Mouse (Mus musculus): ENCODE measurements around the gene Brd3.

Gene Brd3

DNA sequence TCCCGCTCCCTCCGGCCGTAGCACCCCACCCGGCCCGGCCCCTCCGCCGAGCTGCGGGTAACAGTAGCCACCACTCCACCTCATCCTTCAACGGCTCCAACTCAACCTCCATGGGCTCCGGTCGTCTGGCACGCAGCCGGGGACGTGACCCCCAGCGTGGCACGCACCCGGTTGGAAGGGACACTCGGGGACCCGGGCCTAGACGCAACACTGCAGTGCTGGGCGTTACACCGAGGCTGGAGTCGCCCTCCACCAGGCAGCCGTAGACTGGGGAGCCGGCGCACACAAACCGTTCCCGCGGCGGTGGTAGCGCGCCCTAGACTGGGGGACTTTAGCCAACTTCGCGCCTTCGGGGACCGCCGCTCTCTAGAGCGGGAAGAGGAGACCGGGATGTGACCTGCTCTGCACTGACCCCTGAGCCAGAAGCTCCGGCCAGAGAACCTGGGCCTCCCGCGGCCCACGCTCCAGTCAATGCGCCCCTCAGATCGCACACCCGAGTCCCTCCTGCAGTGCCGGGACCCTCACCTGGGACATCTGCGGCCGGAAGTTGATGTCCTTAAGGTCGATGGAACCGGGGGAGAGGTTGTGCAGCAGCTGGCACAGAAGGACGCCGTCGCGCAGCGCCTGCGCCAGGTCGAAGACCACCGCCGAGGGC is 81.6 kb downstream of the Brd3 start:
- DNase-seq (ENCODE audit: low spot score): peak; percentile 71

DNA sequence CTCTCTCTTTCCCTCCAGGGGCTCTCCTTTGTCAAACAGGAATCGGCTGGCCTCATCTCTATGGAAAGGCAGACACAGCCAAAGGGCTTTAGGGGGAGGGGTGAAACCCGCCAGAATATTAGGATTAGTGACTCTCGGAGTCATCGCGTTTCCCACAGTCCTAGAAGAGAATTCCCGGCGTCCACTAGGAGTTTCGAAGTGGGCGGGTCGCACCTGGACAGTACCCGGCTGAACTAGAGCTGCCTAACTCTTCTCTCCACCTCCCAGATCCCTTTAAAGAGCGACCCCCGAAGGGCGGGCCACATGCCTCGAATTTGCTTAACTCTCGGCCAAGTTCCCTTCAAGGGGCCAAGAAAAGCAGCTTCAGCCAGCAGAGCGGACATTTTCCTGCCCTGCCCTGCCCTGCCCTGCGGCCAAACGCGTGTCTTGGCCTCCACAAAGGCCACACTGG is 82.3 kb downstream of the Brd3 start:
- no peak for DNase-seq (ENCODE audit: low spot score)

DNA sequence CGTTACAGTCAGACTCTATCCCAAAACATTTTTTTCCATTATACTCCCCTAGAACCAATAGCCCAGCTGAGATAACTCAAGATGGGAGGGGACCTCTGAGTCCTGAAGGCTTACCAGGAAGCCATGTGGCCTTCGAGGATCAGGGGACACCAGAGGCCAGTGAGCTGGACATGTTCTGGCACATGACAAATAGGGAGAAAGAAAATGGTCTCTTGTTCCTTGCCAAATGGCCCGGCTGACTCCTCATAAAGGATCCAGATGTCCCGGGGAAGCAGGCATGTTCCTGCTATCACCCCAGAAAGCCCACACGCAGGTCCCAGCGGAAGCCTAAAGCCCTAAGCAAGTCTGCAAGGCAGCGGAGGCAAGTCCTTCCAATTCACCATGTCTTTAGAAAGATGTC is 83.9 kb downstream of the Brd3 start:
- no peak for DNase-seq (ENCODE audit: low spot score)

DNA sequence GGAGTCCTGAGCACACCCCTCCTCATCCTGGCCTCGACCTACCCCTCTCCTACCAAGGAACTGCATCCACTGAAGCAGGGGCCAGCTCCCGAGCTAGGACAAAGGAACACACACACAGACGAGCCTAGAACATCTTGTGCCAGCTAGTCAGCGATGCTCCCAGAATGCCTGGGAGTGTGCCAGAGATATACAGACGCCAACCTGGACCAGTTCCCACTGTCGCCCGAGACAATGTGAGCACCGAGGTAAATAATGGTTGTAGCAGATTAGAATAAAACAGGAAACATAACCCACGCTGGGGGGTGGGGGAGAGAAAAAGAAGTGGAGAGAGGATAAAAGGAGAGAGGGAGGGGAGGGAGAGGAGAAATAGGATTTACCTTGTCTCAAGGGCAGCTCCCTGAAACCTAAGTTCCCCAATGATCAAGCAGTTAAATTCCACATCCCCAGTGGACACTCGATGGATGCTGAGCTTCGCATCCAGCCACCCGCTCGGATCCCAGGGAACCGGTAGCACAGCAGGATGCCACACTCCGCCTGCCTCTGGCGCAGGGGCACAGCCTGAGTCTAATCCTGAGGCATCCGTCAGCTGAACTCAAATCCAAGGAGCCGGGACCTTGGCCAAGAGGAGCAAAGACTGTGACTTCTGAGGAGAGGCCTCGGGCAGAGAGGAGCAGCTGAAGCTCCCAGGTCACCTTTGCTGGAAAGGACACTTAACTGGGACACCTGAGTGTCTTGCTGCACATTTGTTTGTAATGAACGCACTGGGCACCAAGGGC is 86.0 kb downstream of the Brd3 start:
- DNase-seq (ENCODE audit: low spot score): peak; percentile 79

DNA sequence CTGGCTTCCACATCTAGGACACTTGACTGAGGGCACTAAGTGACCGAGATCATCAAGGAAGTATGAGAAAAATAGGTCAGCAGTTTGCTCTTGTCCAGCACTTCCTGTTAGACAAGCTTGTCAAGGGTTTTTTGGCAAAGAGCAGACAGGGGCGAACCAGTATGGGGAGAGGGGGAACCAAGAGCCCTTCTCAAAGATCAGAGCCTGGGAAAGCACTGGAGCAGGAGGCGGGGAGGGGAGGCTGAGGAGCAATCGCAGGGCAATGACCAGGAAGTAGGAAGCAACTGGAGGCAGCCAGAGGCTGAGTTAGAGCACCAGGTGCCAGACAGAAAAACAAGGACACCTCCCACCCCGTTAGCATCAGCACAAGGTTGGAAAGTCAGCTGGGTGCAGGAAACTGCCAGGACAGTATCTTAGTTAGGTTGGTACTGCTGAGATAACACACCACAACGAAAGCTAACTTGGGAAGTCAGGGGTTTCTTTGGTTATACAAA is 88.8 kb downstream of the Brd3 start:
- DNase-seq (ENCODE audit: low spot score): no peak

DNA sequence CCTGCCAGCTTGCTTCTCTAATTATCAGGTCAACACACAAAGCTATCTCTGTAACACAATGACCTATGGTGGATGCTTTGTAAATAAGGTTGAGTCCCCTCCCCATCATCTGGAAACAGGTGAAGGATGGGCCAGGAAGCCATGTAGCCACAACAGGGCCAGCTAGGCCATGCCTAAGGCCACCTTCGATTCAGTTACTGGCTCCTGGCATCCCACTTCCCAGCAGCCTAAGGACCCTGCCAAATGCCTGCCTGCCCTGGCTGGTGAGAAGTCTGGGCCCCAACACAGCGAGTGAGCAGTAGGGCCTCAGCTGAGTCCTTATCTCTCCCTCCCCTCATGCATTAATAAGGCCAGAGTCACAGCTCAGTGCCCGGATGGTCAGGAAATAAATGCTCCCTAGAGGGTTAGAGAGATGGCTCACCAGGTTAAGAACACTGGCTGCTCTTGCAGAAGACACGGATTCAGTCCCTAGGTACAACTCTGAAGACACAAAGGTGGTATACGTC is 89.8 kb downstream of the Brd3 start:
- no peak for DNase-seq (ENCODE audit: low spot score)

DNA sequence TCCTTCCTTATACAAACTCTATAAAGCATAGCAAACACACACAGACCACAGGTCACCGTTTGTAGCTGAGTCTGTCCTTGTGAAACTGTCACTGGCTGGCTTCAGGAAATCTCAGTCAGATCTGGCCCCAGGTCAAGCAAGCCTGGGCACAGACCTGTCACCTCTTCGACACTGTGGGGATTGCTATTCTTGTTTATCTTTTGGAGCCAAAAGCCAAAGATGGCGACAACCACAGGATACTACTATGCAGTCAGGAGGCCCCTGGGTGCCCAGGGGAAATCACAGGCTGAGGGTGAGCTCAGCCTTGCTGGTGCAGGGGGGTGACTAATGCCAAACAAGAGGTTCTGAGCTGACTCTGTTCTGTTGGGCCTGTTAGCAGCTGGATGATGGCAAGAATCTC is 91.0 kb downstream of the Brd3 start:
- DNase-seq (ENCODE audit: low spot score): no peak

DNA sequence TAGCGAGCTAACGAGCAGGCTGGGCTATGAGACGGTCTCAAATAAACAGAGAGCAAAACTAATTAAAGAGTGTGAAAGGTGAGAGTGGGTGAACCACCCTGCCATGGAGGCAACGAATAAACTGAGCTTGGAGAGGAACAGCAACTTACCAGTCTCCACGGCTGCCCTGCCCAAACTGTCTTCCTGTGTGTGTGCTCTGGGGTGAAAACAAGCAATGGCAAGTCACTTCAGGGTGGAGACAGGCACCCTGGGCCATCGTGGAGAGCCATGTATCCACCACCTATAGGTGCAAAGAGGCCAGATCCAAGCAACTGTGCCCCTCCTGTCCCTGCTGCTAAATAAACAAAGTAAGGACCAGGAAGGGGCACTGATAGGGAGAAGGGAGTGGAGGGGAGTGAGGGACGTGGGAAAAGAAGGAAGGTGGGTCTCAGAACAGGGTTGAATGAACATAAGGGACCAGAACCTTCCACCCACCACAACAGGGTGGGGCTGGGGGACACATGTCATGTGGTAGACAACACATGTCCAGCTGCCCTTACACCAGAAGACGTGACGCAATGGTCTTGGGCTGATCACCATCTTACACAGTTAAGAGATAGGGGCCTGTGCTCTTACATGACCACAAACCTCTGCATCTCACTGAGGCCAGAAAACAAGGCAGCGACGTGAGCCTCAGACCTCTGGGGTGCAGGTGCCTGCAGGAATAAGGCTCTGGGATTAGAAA is 92.2 kb downstream of the Brd3 start:
- no peak for DNase-seq (ENCODE audit: low spot score)

DNA sequence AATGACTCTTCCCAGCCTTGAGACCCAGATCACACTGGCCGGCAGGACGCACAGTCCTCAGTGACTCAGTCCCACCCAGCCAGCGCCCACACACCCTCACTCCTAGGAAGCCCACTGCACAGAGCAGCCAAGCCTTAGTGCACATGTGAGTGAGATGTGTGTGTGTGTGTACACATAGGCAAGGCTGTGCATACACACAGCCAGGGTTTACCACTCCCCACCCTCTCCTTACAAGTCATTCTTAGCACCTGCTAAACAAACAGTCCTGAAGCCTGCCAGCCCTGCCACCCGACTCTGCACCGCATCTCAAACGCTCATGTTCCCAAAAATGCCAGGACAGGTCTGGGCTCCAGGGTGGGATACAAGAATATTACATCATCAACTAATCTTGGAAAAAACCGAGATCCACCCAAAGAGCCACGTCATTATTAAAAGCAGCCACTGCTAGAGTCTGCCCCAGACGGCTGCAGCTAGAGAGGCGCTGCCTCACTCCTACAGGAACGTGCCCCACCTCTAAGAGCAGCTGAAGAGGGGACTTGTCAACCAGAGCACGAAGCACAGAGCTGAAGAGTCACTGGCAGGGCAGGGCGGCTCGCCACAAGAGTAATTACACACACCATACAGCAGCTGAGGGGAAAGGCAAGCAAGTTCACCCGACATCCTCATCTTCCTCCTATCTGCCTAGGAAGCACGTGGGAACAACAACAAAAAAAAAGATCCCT is 93.4 kb downstream of the Brd3 start:
- DNase-seq (ENCODE audit: low spot score): no peak

DNA sequence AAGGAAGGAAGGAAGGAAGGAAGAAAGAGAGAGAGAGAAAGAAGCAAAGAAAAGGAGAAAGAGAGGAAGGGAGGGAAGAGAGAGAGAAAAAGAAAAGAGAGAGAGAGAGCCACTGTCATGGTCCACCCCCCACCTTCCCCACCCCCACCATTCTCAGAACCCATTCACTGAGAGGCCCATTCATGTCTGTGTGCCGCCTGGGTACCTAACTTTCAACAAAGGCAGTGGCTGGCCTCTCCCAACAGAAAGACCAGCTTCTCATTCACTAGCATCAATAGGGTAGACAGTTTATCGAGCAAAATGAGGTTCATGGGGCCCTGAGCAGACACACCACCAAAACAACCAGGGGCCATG is 93.9 kb downstream of the Brd3 start:
- no peak for DNase-seq (ENCODE audit: low spot score)

DNA sequence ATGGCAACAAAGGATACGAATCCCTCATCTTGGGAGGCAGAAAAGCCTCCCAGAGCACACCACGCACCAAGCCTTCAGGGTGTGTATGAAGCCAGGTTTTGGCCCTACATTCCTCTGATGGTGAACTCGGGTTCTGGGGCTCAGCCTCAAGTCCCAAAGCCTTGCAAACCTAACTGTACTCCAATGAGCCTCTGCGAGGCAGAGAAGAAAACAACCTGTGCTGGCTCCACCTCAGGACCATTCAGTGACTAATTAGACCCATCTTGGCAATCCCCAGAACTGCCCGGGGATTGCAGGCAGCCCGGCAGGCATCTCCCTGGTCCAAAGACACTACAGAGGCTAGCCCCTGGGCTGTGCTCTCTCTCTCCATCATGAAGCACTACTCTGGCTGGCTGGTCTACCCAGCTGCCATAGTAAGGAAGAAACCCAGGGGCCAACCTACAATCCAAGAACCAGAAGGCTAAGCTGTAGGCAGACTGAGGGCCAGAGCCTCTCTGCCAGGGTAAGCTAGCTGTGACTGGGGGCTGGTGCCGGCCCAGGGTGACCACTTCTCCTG is 95.1 kb downstream of the Brd3 start:
- no peak for DNase-seq (ENCODE audit: low spot score)

DNA sequence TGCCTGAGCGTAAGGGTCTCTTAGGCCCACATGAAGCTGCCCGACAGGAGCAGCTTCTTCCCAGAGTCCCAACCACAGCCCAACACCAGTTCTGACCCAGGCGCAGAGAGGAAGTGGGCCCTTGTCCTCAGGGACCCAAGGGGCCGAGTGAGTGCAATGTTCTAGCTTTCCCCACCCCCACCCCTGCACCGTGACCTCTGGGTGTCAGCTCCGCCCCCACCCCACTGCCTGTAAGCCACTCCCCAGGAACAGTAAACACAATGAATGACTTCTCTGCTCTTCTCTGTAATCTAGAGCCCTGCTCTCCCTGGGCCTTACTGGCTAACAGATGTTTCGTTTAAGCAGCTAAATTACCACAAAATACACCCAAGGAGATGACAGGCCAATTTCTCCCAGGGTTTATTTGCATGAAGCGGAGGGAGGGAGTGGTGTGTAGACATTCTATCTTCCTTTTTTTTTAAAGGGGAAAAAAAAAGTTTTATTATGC is 95.7 kb downstream of the Brd3 start:
- DNase-seq (ENCODE audit: low spot score): no peak

DNA sequence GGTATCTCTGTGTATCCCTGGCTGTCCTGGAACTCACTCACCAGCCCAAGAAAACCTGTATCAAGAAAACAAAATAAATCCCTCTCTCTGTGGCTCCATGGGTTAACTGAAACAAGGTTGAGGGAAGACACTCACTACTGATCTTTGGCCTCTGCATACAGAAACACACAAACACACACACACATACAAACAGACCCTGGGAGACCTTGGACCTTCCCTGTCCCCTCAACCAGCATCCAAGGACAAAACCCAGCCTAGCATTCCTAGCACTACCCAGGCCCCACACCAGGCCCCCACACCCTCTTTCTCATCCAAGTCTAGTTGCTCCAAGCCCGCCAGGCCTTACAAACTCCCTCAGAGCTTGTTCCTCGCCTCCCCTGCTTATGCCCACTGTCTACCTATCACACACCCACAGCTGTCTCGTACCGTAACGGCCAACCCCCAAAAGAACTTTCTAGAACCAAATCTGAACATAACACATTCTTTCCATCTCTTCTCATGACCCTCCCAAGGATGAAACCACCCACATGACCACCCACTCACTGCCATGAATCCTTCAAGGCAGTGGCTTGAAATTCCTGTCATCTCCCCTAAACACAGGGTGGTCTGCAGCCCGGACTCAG is 96.8 kb downstream of the Brd3 start:
- no peak for DNase-seq (ENCODE audit: low spot score)

DNA sequence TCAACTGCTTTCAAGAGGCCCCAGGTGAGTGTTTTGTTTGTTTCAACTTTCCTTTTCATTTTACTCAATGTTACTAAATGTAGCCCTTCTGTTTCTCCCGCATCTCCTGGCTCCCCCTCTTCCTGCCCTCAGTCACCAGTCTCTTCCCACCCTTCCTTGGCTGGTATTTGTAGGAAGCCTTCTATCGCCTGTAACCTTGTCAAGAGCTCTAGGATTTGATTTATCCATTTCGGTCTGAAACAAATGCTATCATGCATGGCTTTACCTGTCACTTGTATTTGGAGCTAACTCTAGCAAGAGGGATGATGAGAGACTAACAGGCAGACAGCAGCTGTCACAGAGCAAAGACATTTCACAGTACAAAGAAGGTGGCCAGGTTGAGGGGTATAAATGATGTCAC is 99.3 kb downstream of the Brd3 start:
- no peak for DNase-seq (ENCODE audit: low spot score)

DNA sequence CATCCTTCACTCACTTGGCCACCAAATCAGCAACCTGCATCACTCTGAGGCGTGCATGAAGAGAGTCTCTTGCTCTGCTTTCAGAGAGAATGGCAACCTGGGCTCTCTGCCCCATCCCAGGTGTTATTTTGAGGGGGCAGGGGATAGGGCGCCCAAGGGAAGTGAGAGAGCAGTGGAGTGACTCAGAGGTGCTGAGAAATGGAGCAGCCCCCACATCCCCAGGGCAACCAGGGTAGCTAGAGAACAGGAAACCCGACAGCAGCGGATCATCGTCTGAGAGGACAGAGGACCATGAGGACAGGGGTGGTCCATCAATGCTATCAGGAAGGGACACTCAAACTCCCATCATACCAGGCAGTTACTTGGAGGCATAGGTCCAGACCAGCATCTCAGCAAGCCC is 100.5 kb downstream of the Brd3 start:
- no peak for DNase-seq (ENCODE audit: low spot score)

DNA sequence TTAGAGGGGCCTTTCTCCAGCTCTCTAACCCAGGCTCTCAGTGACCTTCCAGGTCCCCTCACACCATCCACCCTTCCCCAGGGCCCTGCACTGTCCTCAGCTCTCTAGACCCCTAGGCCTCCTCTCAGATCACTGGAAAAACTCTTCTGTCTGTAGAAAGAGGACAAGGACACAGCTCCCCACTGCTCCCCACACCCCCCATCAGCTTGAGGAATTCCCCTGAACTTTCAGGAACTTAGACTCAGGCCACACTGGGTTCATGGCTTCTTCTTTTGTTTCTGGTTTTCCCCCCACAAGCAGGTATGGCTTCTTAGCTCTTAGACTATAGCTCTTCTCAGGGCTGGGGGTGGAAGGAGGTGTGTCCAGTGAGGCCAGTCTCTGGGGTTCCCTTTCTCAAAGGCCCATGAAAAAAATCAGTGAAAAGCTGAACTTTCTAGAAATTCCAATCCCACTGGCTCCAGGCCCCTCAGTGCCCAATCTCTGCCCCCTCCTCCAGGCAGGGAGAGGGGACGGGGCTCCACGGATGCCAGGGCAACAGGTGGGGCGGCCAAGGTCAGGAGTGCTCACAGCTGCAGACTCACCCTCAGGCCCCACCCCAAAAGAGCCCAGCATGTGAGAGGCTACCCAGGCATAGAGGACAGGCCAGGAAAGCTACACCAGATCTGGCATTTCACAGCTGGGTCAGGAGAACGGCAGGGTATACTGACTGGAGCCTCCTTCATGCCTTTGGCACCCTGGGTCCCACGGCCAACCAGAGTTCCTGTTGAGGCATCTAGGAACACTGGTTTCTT is 102.2 kb downstream of the Brd3 start:
- no peak for DNase-seq (ENCODE audit: low spot score)

DNA sequence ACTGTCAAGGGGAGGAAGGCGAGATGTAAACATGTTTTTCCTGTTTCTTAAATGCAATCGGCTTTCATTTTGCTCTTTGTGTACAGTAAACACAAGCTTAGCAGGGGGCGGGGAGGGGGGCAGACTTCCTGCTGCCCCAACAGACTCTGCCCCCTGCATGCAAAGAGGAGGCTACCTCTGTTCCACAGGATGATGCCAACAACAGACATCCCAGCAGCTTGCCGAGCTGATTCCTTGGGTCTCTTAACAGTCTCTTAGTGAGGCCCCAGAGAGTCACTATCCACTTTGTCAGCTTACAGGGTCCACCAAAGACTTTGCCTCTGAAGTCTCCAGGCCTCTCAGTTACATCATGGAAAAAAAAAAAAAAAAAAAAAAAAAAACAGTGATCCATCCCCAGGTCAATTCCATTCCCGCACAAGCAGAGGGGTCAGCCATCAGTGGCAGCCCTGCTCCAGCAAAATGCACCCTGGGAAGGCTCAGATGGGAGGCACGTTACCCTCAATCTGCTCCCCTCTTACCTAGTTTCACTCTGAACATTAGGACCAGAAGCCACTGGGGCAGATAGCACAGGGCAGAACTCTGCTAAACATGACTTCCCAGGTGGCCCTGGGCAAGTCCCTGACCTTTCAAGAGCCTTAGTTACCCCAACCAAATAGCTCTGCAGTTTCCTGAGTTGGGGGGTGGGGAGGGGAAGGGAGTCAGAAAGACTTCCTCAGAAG is 102.9 kb downstream of the Brd3 start:
- no peak for DNase-seq (ENCODE audit: low spot score)

DNA sequence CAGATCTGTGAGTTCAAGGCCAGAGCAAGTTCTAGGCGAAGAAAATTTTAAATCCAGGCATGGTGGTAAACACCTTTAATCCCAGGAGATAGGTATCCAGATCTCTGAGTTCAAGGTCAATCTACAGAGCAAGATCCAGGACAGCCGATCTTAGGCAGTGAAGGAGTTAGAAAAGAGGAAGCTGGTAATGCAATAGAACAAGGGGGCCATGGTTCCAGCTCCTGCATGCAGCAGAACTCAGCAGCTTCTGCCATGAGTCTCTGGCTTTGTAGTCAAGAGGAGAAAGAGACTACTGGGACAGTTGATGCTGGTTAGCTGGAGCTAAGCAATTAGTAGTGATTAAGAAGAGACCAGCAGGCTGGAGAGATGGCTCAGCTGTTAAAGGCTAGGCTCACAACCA is 105.9 kb downstream of the Brd3 start:
- no peak for DNase-seq (ENCODE audit: low spot score)

DNA sequence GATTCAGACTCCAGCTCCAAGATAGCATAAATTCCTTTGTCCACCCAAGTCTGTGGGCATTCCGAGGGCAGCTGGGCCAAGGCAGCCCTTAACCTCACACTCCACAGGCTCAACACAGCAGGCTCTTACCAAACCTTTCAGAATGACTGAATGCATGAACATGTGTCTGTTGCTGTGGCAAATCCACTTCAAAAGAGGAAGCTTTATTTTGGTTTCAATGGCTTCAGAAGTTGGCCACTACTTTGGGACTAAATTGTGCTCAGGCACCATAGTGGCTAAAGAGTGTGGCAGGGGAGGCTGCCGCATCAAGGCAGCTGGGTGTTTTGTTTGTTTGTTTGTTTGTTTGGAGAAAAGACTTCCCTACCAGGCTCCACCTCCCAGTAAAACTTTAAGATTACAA is 107.4 kb downstream of the Brd3 start:
- DNase-seq (ENCODE audit: low spot score): no peak

All from testis, postnatal 10 days (tissue).